Mouse (Mus musculus) CD8-positive naive resting alpha-beta T cell, adult 2 months (primary cell): Measurements from ENCODE around the gene Gm10197.
"Not testable (repeated sequence)": the region's sequence is repeated elsewhere in the genome, so short reads cannot be mapped to it uniquely, and the experiment has no call there.

Source experiments
- DNase-seq, 2 experiments: peaks; one replicate each; pipeline ENCODE4 v3.0.0; 2022; ENCODE audit warnings: low read depth in 2 of 2, low spot score in 2 of 2

The Gm10197 gene

DNA sequence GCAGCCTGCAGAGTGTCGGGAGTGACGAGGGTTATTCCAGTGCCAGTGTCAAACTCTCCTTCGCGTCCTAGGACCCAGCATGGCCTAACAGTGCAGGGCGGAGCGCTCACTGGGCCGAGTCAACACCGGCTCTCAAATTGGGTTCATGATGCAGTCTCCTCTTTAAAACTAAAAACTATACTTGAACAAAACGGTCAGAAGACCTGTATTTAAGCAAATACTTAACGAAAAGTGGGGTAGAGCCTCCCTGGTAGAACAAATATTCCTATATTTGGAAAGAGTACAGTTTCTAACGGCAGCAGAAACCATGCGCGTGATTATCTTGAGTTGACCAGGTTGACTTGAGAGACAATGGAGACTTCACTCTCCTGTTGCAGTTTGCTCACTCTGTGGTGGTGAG lies at the start of gene Gm10197:
TSS of gene Gm10197 (minus strand) at position 101 of the 400 bp plus-strand sequence.
- no peak for DNase-seq

DNA sequence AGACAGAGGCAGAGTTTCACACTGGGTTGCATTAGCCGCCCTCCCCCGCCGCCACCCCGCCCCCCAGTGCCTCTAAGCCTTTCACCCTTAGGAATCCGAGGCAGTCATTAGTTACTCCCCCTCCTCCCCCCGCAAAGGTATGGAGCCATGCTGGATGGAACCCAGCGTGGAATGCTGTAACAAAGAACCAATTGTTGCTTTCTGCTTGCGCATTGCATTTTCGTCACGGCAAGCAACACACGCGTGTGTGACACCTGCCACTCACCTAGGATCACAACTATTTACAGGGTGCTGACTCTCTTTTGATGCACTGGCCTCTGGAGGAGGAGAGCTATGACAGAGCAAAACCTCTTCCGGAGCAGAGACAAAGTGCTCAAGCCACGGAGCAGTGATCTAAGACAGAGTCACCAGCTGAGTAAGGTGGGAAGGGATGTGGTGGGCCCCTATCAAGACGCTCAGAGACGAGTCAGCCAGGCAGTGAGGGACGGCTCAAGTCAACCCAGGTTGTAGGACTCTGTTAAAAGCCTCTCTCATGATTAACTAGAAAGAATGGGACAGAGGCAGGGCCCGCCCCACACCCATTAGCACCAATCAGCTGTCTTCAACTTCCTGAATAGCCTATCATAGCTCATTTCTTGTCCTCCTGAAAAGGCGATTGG lies 49.5 kb upstream of the Gm10197 start:
- DNase-seq, result peak; percentile 79

DNA sequence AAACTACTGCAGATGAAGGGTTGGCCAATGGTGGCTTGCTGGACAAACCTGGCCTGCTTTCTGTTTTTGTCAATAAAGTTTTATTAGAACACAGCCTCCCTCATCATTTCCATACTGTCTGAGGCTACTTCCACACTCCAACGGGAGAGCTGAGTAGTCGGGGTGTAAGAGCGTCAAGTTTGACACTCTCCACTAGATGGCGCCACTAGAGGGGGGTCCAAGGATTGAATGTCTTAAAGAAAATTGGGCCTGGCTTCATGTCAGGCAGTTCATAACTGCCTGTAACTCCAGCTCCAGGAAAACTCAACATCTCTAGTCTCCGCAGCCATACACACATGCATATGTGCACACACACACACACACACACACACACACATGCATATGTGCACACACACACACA lies 48.3 kb upstream of the Gm10197 start:
- peak; percentile 80 to 87 for DNase-seq

DNA sequence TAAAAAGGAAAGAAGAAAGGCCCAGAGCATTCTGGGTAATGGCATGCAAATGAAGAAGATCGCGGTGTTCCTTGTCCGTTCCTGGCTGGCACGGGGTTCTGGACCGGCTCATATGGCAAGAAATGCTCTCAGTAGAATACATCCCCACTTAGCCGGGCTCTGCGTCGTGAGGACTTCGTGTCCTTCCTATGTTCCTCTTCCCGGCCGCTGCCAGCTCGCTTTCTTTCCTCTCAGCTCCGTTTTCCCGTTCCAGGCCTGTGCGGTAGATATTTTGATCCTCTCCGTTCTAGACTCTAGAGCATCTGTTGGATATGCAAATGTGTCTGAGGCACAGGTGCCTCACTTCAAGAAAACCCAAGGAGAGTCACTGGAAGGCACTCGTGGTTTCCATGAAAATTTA lies 43.6 kb upstream of the Gm10197 start:
- no peak for DNase-seq

DNA sequence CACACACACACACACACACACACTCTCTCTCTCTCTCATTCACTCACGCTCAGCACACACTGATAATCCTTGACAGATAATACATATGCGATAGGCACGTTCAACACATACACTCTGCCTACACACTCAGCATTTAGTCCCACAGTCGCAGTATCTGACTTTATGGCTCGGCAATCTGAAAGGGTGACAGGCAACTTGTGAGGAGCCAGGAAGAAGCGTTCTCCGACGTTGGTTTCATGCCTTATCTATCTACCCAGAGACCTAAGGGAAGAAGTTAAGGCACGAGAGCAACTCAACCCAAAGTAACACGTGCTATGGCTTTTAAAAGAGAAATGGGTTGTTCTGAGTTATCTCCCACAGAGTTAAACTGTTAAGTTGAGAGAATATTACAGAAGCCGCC lies 43.1 kb upstream of the Gm10197 start:
- no peak for DNase-seq

DNA sequence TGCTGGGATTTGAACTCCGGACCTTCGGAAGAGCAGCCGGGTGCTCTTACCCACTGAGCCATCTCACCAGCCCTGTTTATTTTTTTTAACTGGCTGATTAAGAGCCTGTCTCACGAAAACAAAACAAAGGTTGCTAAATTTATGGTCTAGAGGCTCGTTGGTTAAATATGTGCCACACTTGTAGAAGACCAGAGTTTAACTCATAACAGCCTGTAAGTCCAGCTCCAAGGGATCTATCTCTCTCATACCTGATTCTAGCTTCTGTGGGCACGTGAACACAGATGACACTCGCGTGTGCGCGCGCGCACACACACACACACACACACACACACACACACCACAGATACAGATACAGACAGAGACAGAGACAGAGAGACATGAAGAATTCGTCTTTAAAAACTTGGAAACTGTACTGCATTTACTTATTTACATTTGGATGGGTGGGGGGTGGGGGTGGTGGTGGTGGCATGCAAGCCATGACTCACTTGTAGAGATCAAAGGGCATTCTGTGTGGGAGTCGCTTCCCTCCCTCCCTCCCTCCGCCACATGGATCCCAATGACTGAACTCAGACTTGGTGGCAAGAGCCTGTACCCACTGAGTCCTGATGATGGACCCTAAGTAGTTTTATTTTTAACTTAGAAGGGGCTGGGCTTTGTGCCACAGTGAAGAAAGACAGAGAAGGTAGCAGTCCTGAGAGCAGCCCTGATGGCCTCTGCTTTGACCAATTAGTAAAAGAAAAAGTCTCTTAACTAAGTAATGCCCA lies 42.2 kb upstream of the Gm10197 start:
- DNase-seq, result no peak

DNA sequence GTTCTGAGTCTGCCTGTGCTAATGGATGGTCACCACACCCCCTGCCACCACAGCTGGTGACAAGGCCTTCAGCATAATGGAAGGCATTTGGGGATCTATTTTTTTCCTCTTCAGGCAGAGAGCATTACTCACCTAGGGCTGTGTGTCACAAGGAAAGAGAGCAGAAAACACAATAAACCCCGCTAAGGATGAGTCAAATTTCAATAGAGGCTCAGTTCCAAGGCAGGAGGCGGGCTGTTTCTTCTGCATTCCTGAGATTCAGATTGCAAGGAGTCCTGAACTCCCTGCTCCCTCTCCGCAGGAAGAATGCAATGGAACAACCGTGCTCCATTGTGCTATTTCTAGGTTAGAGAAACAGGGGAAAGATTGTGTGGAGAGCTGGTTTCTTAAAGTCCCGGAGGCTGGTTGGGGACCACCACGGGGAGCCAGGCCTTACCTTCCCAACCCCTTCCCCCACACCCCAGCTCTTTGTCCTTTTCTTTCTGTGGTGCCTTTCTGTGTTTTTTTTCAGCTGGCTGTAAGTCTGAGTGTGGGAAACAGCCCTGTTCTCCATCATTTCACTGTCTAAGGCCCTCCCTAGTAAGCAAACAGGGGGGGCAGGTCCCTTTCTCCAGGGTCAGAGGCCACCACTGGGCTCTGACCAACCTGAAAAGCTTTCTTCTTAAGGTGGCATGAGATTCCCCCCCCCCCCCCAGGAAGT lies 40.7 kb upstream of the Gm10197 start:
- no peak for DNase-seq

DNA sequence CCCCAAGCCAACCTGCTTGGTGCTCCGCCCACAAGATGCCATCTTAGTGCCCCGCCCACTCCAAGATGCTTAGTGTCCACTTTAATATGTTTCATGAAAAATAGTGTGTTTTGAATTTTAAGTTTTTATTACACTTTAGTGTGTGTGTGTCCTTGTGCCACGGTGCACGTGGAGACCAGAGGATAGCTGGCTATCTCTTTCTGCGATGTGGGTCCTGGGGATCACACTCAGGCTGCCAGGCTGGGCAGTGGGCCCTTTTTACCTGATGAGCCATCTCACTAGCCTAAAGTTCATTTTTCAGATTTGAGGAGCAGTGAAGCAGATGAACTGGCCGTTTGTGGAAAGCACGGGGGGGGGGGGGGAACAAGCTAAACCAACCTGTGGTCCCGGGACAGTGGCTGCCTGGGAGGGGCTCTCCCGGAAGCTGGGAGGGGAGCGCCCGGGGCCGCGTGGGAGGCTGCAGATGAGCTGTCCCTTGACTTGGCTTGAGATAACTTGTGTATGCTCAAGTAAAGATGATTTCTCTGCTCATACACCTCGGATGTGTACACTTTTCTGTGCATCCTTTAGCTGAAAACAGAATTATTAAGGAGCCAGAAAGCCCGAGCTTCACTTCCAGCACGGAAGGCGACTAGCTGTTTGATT lies 38.2 kb upstream of the Gm10197 start:
- DNase-seq, result no peak

DNA sequence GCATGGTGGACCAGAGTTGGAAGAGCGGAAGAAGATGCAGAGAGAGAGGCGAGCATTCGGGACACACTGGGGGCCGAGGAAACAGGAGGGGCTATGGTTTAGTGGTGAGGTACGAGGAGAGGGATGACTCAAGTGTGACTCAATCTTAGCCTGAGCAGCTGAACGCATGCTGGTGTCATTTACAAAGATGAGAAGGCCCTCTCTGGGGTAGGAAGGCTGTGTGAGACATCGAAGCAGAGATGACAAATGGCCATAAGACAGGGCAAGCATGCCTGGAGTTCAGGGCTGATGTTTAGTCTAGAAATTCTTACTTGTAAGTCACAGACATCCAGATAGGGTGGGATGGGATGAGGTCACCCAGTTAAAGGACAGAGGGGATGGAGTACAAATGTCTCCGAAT lies 36.8 kb upstream of the Gm10197 start:
- DNase-seq, result no peak

DNA sequence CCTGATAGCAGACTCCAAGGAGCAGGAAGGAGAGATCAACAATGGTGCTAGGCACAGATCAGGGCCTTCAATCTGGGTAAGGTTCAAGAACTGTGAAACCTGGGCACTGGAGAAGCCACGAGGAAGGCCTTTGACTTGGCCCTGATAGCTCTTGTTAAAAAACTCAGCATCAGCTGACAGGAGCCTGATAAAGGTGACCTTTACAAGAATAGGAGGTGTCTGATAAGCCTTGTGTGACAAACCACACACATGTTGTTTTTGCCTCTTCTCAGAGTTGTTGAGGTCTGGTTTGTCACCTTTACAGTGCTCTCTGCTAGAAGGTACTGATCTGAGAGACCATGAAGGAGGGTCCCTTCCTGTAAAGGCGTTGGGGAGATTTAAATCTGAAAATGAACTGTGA lies 35.8 kb upstream of the Gm10197 start:
- DNase-seq, result no peak

DNA sequence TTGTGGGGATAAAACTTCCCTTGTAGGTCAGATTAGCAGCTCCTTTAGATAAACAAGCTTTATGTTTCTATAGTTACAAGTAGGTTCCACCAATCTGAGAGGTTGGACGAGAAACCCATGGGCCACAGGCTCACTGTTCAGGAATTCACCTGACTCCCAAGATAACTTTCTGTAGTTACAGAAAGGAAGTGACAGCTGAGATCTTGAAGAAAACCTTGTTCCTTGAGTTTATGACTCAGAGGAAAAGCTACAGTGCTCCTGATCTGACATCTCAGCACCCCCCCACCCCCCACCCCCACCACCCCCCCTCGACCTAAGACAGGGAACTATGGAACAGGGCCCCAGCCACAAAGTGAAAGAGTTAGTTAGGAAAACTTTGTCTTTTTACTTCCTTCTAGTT lies 34.2 kb upstream of the Gm10197 start:
- no peak for DNase-seq

DNA sequence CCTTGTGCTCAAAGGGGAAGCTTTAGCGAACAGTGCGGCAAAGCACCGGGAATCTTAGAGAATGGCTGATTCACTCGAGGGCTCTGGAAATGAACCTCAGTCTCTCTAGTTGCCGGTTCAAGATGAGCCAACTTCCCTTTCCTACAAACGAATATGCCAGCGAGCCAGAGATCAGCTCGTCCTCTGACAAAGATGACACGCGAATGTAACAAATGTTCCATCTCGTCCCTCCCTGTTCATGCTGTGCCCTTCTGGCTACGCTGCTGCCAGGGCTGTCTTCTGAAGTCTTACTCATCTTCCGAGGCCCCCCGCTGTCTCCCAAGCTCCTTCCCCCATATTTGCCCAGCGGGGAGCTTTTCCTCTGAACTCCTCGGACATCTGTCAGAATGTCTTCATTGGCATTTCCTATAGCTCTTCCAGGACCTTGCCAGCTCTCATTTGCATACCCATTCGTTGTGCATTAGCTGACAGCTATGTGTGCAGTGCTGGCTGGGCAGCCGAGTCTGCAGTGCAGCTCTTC lies 33.3 kb upstream of the Gm10197 start:
- DNase-seq, result no peak

DNA sequence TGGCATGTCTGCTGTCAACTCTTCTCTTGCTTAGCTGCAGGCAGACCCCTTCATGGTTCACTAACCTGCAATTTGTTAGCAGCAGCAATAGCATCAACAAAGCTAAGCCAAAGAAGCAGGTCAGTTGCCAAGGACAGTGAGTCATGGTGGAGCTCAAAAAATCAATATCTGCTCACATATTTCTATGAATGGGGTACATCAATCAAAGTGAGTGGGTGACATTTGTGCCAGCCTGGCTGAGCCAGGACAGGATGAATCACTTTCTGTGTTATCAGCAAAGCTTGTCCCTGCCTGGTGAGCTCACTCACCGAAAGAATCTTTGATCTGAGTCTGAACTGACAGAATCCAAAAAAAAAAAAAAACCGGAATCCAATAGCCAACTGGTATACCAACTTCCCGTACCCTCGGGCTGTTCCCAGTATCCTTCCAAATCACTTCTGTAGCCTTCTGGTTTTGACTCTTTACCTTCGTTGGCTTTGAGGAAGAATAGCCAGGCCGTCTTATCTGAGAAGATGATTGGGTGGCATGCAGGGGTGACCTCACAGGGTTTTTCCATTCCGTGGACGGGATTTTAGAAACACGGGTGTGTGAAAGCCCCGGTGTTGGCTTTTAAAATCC lies 32.8 kb upstream of the Gm10197 start:
- no peak for DNase-seq

DNA sequence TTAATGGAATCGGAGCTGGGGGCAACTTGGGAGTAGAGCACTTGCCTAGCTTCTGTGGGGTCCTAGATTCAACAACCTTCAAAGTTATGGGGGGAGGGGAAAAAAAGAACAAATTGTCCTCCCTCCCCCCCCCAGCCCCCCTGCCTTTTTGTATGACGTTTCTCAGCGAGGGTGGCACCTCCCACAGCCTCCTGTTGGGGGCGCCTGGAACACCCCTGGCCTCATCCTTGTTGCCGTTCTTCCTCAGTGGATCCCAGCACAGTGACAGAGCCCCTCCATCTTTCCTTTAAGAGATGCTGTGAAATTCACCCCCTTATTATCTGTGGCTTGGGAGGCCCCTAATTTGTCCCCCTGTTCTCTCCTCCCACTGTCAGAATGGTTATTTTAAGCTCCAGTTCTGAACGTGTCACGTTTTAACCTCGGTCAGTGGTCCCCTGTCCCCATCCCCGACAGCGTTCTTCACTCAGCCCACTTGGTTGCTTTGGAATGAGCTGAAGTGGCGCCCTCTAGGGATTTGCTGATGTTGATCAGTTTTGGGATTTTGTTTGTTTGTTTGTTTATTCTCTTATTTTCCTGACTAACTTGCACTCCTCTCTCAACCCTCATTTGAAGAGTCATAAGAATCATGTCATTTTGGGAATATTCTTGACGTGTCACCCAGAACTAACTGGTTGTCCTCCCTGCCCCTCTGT lies 31.3 kb upstream of the Gm10197 start:
- no peak for DNase-seq

DNA sequence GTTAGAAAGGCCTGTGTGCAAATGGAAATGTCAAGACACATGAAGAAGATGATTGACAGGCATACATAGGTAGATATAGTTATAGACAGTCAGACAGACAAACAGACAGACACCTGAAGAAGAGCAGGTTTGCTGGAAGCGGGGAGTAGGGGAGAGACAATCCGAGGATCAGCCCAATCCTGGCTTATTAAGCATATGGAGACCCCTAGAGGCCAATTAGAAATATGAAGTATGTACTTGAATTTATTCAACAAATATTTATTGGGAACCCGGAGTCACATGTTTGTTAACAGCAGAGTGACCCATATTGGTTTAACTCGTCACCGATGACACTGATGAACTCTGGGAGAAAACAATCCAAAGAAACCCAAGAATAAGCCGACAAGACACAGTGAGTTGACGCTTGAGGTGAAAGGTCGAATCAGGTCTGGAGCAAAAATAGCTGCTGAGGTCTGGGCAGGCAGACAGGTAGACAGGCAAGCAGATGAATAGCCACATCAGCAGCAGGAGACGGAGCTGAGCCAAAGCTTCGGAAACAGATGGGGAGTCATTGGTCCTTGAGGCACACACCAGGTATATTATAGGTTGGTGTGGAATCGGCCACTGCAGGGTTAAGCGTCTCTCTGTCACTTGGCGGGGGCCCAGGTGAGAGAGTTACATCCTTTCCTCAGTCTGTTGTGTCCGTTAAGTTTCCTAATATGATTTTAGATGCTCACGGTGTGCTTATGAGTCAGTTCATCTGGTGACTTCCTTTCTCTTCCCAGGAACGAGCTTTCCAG lies 29.0 kb upstream of the Gm10197 start:
- DNase-seq, result no peak

DNA sequence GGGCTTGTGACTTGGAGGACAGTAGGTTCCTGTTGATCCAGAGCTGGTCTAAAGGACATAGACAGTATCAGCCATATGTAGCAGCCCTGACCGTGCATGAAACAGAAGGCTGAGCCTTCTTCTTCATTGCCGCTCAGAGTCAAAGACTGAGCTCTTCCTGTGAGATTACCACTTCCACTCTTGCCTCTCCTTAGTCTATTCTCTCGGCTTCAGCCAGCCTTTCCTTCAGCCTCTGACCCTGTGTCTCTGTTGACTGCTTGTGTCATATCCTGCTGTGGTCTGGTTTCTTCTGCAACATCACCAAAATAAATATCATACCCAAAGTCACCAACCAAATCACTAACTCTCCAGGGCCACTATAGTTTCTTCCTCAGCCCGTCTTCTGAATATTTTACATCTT lies 27.6 kb upstream of the Gm10197 start:
- DNase-seq, result no peak

DNA sequence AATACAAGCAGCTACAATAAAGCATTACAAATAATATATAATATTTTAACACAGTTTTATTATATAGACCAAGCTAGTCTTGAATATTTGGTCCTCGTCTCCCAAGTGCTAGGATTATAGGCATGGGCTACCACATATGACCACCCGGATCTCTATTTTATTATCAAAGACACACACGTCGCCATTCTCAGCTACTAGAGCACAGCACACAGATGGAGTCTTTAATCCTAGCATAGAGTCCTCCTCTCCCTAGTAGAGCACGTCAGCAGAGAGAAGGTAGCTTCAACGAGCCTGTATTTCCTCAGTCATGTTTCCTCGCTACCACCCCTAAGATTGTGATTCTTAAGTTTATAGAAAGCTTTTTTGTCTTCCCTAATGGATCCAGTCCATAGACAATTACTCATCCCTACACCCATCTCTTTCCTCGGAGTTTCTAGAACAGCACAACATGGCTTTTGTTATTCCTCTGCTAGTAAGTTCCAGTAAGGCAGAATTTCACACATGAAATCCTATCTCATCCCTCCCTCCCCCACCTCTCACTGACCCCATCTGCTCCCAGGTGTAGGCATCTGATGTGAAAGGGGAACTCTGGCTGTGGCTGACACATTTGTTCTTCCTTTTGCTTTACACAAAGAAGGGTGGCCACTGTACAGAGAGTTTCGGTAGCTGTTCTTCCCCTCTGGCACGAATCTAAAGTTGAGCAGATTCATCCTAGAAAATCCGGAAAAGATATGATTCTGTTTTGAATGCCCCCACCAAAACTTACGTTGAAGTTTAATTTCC lies 26.1 kb upstream of the Gm10197 start:
- DNase-seq, result no peak

DNA sequence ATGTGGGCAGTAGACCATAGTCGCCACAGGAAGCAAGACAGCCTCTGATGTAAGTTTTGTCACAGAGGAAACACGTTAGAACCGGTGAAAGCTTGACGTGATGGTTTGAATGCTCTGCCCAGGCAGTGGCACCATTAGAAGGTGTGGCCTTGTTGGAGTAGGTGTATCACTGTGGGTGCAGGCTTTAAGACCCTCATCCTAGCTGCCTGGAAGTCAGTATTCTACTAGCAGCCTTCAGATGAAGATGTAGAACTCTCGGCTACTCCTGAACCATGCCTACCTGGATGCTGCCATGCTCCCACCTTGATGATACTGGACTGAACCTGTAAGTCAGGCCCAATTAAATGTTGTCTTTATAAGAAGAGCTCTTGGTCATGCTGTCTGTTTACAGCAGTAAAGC lies 24.2 kb upstream of the Gm10197 start:
- DNase-seq, result not testable (repeated sequence)

DNA sequence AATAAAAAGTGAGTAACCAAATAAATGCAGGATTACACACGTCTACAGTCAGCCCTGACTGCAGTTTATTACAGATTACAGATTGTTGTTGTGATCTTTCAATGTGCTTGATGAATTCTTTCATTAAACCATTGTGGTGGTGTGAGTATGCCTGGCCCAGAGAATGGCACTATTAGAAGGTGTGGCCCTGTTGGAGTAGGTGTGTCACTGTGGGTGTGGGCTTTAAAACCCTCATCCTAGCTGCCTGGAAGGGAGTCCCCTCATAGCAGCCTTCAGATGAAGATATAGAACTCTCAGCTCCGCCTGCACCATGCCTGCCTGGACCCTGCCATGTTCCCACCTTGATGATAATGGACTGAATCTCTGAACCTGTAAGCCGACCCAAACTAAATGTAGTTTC lies 23.4 kb upstream of the Gm10197 start:
- DNase-seq, result not testable (repeated sequence)
